Mouse (Mus musculus) lung, embryonic 15.5 days (tissue): ENCODE data around the gene Gmppb. TPM values are rescaled to one million over a fixed set of nuclear protein-coding genes. Genes with fewer than 3 reads are reported as not detected.
A peak's percentile ranks its signal among the peaks of the same experiment; 100 is the strongest.
"Not testable (repeated sequence)": the region's sequence is repeated elsewhere in the genome, so short reads cannot be mapped to it uniquely, and the experiment has no call there.

ENCODE experiments used
- ATAC-seq: fragments of 200-750 bp; cut with Nextera tagmentation; 2 replicates; pipeline ENCODE4 v1.8.0; 2017; ENCODE audit warnings: moderate number of reproducible peaks, borderline replicate concordance; ENCODE audit not compliant: low FRiP score, low TSS enrichment; ENCODE audit errors: extremely low read depth
- H3K27ac ChIP-seq: fragments of 300-500 bp; sonication (generic); 2 replicates; pipeline ENCODE4 v1.5.1; 2015; ENCODE audit warnings: moderate library complexity, mild to moderate bottlenecking, inconsistent platforms
- H3K27me3 ChIP-seq: fragments of 300-500 bp; sonication (generic); 2 replicates; pipeline ENCODE4 v1.6.1; 2015; ENCODE audit warnings: inconsistent platforms
- H3K36me3 ChIP-seq: fragments of 300-500 bp; sonication (generic); 2 replicates; pipeline ENCODE4 v1.6.1; 2015; ENCODE audit warnings: inconsistent platforms
- H3K4me1 ChIP-seq: fragments of 300-500 bp; sonication (generic); 2 replicates; pipeline ENCODE4 v1.6.1; 2015; ENCODE audit warnings: inconsistent platforms
- H3K4me2 ChIP-seq: fragments of 300-500 bp; sonication (generic); 2 replicates; pipeline ENCODE4 v1.6.1; 2015; ENCODE audit warnings: inconsistent platforms, mild to moderate bottlenecking, moderate library complexity
- H3K4me3 ChIP-seq: fragments of 300-500 bp; sonication (generic); 2 replicates; pipeline ENCODE4 v1.5.1; 2015; ENCODE audit warnings: mild to moderate bottlenecking, inconsistent platforms
- H3K9ac ChIP-seq: fragments of 300-500 bp; sonication (generic); 2 replicates; pipeline ENCODE4 v1.6.1; 2015; ENCODE audit warnings: inconsistent platforms
- H3K9me3 ChIP-seq: fragments of 300-500 bp; sonication (generic); 2 replicates; pipeline ENCODE4 v1.6.1; 2016; ENCODE audit warnings: inconsistent platforms
- WGBS: fragments of 180-500 bp; shearing (Covaris S2); methylation state at CpG from one replicate; pipeline ENCODE4 v1.1.7; 2015; 5-methylcytosine and 5-hydroxymethylcytosine counted together
- polyA plus RNA-seq: library from polyadenylated mRNA; unstranded; fragments of >200 nt; fragmentation: Nextera tagmentation; extraction: Ambion mirVana; gene quantifications from 2 replicates; pipeline ENCODE4 v1.2.1, GENCODE M21; 2015

Gmppb gene
- 28.6 and 30.9 TPM in 2 replicates for polyA plus RNA-seq

GRCm38 (mm10) chr9:108049016-108049455 lies at the start of gene Gmppb:
Gene Gmppb, plus strand, starts transcription at chr9:108049242.
- Histone ChIP-seq H3K27me3 (no peaks in the 10 kb centered on the region), H3K36me3 (peaks cover 40% of the 10 kb centered on the region), H3K4me2 (peak within 1 kb of the TSS; percentile 88), H3K4me1 (peaks cover 36% of the 10 kb centered on the region), H3K9ac (peak within 1 kb of the TSS; percentile 79), H3K4me3 (peak within 1 kb of the TSS; percentile 70), H3K9me3 (no peaks in the 10 kb centered on the region), H3K27ac (peak within 1 kb of the TSS; percentile 62)
- WGBS: 1% methylated on average over 36 of the region's 39 CpGs
- peak; percentile 94 for ATAC-seq

DNA sequence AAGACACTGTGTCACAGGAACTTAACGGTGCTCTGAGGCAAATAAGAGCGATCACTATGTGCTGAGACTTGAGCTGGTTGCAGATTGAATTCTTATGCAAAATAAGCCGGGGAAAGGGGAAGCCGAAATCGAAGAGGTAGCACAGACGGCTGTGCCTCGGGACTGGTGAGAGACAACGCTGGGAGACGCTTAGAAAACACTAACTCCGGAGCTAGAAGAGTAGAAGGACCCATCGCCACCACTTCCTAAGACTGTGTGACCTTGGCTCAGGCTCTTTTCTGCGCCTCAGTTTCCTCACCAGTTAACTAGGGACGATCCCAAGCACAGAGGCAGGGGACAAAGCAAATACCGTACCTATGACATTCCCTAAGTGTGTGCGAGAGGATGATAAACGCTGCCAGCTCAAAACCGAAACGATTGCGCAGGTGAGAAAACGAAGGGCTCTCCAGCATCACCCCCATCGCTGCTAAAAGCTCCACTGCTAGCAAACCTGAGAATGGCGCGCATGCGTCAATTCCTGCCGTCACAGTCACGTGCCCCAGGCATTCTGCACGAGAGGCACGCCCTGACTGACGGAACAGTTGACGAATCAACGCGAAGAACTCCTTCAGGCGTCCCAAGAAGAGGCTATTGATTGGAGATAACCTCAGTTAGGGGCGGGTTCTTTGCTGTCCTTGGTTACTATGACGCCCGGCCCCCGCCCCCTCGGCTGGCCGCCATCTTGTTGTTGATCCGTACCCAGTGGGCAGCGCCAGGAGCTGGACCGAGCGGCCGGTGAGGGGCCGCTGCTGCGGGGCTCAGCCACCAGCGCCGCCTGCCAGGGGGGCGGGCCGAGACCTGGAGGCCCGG lies 46.9 kb upstream of the Gmppb start, which contains the start of gene Ip6k1:
TSS of gene Ip6k1 (plus strand) at position 580 of the 849 bp plus-strand sequence.
- H3K9me3 ChIP-seq: no peaks in the 10 kb centered on the region
- WGBS: under 1% methylated on average over 50 of the region's 51 CpGs
- H3K27me3 ChIP-seq: no peaks in the 10 kb centered on the region

DNA sequence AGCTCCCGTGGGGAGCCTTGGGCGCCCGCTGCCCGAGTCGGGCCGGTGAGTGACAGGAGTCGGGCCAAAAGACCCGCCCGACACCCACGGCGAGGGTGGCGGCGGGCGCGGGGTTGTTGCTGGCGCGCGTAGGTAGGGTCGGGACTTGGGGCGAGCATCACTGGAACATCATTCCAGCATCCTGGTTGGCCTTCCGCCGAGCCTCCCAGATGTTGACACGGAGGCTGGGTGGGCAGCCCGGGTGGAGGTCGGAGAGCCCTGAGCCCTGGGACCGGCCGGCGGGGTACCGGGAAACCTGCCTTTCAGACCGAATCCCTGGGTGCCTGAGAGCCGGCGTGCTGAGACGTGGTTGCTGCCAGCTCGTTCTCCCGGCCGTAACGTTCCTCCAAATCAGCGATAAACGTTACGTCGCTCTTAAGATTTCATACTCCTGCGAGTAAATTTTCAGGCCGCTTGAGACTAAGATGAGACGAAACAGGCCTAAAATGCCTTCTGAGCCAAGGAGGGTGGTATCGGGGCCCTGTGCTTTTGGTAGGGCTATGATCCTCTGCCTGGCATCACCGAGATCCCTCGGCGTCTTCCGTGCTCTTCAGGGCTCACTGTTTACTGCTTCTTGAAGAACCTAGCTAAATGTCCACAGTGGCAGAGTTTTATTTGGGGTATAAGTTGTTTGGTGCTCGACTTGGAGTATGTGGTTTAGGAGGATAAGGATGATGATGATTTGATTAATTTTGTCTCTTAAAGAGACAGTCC lies 46.1 kb upstream of the Gmppb start:
- WGBS: under 1% methylated on average over 50 of the region's 50 CpGs
- H3K4me3 ChIP-seq: peak overlapping the region; percentile 94
- H3K9me3 ChIP-seq: no peaks in the 10 kb centered on the region
- H3K4me1 ChIP-seq: peaks cover 11% of the 10 kb centered on the region
- H3K27me3 ChIP-seq: no peaks in the 10 kb centered on the region
- peak overlapping the region; percentile 98 for H3K9ac ChIP-seq
- H3K27ac ChIP-seq: peak overlapping the region; percentile 91
- no peaks in the 10 kb centered on the region; the same call in 1 of the 2 replicates for H3K36me3 ChIP-seq
- H3K4me2 ChIP-seq: peak overlapping the region; percentile 62
- no peak; the same call in none of the 2 replicates for ATAC-seq

More for the DNA sequence above, 46.9 kb upstream of the Gmppb start, which contains the start of gene Ip6k1:
- Histone ChIP-seq H3K4me2 (peak within 1 kb of the TSS; percentile 80), H3K9ac (peak within 1 kb of the TSS; percentile 98), H3K27ac (peak within 1 kb of the TSS; percentile 91), H3K4me3 (peak within 1 kb of the TSS; percentile 94), H3K4me1 (peaks cover 11% of the 10 kb centered on the region), H3K36me3 (no peaks in the 10 kb centered on the region; the same call in 1 of the 2 replicates)
- ATAC-seq: peak; percentile 98

GRCm38 (mm10) chr9:108003531-108003890 lies 45.5 kb upstream of the Gmppb start:
- peak overlapping the region; percentile 62 for H3K4me2 ChIP-seq
- WGBS: 13% methylated on average over 8 of the region's 8 CpGs
- peak overlapping the region; percentile 91; the same call in 1 of the 2 replicates for H3K27ac ChIP-seq
- H3K4me1 ChIP-seq: peaks cover 13% of the 10 kb centered on the region
- no peak for ATAC-seq
- H3K27me3 ChIP-seq: no peaks in the 10 kb centered on the region
- H3K9me3 ChIP-seq: no peaks in the 10 kb centered on the region
- peak overlapping the region; percentile 98 for H3K9ac ChIP-seq
- H3K4me3 ChIP-seq: peak overlapping the region; percentile 94
- H3K36me3 ChIP-seq: no peaks in the 10 kb centered on the region; the same call in 1 of the 2 replicates

DNA sequence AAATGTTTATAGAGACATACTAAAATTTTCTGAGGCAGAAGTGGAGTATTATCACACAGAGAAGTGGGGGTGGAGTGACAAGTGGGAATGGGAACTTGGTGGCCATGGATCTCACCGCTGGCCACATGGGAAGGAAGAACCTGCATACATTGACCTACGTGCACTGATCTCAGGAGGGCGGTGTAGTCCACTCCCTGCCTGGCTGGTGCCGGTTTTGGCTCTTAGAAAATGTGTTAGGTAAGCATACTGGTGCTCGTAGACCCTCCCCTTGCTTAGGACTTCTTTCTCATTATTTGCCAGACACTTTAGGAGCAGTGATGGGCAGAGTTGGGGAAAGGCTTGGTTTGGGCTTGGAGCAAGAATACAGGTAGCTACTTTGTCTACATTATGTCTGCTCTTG lies 41.0 kb upstream of the Gmppb start:
- WGBS: 78% methylated on average over 5 of the region's 5 CpGs
- no peaks in the 10 kb centered on the region for H3K9me3 ChIP-seq
- H3K4me2 ChIP-seq: no peak overlapping the region
- no peaks in the 10 kb centered on the region for H3K27me3 ChIP-seq
- H3K9ac ChIP-seq: no peak overlapping the region
- ATAC-seq: no peak
- H3K27ac ChIP-seq: no peak overlapping the region
- peaks cover 7% of the 10 kb centered on the region for H3K36me3 ChIP-seq
- H3K4me1 ChIP-seq: peaks cover 18% of the 10 kb centered on the region
- no peak overlapping the region for H3K4me3 ChIP-seq

- no peaks in the 10 kb centered on the region for H3K9me3 ChIP-seq
- no peak overlapping the region for H3K27ac ChIP-seq
- H3K4me1 ChIP-seq: 0 out of 2 replicates have a peak, but pooled peaks cover 7% of the 10 kb centered on the region
- no peaks in the 10 kb centered on the region for H3K27me3 ChIP-seq
- H3K4me3 ChIP-seq: no peak overlapping the region
- no peak overlapping the region for H3K9ac ChIP-seq
- no peak overlapping the region for H3K4me2 ChIP-seq
- no peak for ATAC-seq
- peaks cover 10% of the 10 kb centered on the region; the same call in 1 of the 2 replicates for H3K36me3 ChIP-seq
Measured at GRCm38 (mm10) chr9:108010385-108010784, 38.7 kb upstream of the Gmppb start.

DNA sequence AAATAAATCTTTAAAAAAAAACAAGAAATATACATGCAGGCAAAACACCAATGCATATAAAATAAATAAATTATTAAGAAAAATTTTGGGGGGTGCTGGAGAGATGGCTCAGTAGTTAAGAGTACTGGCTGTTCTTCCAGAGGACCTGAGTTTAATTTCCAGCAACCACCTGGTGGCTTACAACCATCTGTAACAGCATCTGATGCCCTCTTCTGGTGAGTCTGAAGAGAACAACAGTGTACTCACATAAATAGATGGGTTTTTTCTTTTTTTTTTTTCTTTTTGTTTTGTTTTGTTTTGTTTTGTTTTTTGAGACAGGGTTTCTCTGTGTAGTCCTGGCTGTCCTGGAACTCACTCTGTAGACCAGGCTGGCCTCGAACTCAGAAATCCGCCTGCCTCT lies 35.5 kb upstream of the Gmppb start:
- not testable (repeated sequence) for H3K9ac ChIP-seq
- H3K36me3 ChIP-seq: peaks cover 12% of the 10 kb centered on the region
- 98% methylated on average over 2 of the region's 2 CpGs for WGBS

DNA sequence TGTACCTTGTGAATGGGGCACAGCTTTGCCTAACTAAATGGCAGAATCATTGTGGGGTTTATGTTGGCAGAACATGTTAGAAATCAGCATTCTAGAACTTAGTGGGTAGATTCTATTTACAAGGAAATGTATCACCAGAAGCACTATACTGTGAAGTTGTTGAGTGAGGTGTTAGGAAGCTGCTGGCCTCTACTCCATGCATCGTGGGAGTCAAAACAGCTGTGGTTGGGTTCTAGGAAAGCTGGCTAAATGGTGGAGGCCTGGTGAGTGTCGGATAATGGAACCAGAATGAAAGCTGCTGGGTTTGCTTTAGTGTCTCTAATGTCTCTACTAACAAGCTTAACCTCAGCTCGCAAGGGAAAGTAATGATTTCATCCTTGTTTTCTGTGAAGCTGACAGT lies 31.9 kb upstream of the Gmppb start:
- H3K4me3 ChIP-seq: no peak overlapping the region
- 83% methylated on average over 3 of the region's 3 CpGs for WGBS
- H3K4me1 ChIP-seq: 0 out of 2 replicates have a peak, but pooled peaks cover 3% of the 10 kb centered on the region
- H3K9ac ChIP-seq: no peak overlapping the region
- no peak overlapping the region for H3K4me2 ChIP-seq
- ATAC-seq: no peak
- H3K9me3 ChIP-seq: no peaks in the 10 kb centered on the region
- H3K36me3 ChIP-seq: peaks cover 12% of the 10 kb centered on the region
- H3K27me3 ChIP-seq: no peaks in the 10 kb centered on the region
- no peak overlapping the region for H3K27ac ChIP-seq

More for the DNA sequence above, 35.5 kb upstream of the Gmppb start:
- not testable (repeated sequence) for H3K9me3 ChIP-seq, H3K27ac ChIP-seq, H3K4me1 ChIP-seq, ATAC-seq, H3K27me3 ChIP-seq, H3K4me2 ChIP-seq, H3K4me3 ChIP-seq

DNA sequence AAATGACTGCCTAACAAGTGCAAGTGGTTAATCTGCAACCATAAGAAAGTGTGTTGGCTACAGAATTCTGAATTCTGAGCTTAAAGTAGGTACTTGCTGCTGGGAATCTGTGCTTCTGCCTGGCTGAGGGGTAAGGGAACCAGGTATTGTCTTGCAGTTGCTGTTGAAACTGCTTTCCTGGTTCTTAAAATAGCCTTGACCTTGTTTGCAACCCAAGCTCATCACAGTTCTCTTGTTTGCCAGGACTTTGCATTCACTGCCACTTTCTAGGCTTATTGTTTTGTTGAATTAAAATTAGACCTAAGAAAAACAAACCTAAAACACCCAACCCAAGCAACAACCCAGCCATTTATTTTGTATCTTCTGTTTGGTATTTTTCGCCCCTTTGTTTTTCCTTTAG lies 28.3 kb upstream of the Gmppb start:
- Histone ChIP-seq H3K27ac (no peak overlapping the region), H3K4me3 (no peak overlapping the region), H3K9me3 (no peaks in the 10 kb centered on the region), H3K9ac (no peak overlapping the region), H3K4me1 (0 out of 2 replicates have a peak, but pooled peaks cover 3% of the 10 kb centered on the region), H3K27me3 (no peaks in the 10 kb centered on the region), H3K36me3 (peaks cover 21% of the 10 kb centered on the region), H3K4me2 (no peak overlapping the region)
- 89% methylated on average over 1 of the region's 1 CpGs for WGBS
- ATAC-seq: no peak

DNA sequence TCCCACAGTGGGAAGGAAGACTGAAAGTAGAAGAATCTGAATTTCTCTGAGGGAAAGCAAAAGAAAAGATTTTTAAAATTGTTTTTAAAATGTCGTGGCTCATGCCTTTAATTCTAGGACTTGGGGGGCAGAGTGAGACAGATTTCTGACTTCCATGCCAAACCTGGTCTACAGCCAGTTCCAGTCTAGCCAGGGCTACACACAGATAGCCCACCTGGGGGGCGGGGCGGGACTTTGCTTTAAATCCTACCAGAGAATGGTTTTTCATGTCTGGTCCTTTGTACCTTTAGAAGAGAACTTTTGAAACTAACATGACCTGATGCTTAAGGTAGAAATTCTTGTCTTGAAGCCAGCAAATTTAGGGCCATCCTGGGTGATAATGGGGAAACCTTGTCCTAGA lies 25.8 kb upstream of the Gmppb start:
- no peak for ATAC-seq
- Histone ChIP-seq H3K27ac (no peak overlapping the region), H3K36me3 (peaks cover 39% of the 10 kb centered on the region), H3K9ac (no peak overlapping the region), H3K4me2 (no peak overlapping the region), H3K9me3 (no peaks in the 10 kb centered on the region), H3K4me1 (0 out of 2 replicates have a peak, but pooled peaks cover 3% of the 10 kb centered on the region), H3K27me3 (no peaks in the 10 kb centered on the region), H3K4me3 (no peak overlapping the region)
- WGBS: 89% methylated on average over 3 of the region's 3 CpGs

DNA sequence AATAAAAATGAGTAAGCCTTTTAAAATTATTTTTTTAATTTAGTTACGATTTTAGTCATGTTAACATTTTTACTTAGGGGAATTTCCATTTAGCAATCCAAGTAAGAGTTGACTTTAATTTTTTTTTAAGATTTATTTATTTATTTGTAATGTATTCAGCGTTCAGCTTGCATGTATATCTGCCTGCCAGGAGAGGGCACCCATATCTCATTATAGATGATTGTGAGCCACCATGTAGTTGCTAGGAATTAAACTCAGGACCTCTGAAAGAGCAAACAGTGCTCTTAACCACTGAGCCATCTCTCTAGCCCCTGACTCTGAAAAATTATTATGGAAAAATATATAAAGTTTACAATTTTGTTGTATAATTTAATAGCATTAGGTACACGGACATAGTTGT lies 22.5 kb upstream of the Gmppb start:
- Histone ChIP-seq H3K36me3 (peaks cover 47% of the 10 kb centered on the region), H3K4me2 (no peak overlapping the region), H3K27ac (no peak overlapping the region), H3K4me1 (no peaks in the 10 kb centered on the region), H3K27me3 (no peaks in the 10 kb centered on the region), H3K4me3 (no peak overlapping the region), H3K9me3 (no peaks in the 10 kb centered on the region), H3K9ac (no peak overlapping the region)
- WGBS: 86% methylated on average over 3 of the region's 3 CpGs
- no peak for ATAC-seq
